Mouse (Mus musculus) embryo, embryonic 11.5 days (tissue): ENCODE measurements around the gene Csrnp1.

Experiments
- DNase-seq: peaks from one replicate; pipeline ENCODE4 v3.0.0-alpha.2; 2012; ENCODE audit warnings: low read depth, low spot score

The Csrnp1 gene

GRCm38 (mm10) chr9:120002893-120003292, 18.4 kb upstream of the Csrnp1 start:
- no peak for DNase-seq

- DNase-seq, result peak; percentile 82
These were observed 17.7 kb upstream of the Csrnp1 start for GRCm38 (mm10) chr9:120001945-120002725.

- no peak for DNase-seq
These were observed 16.3 kb upstream of the Csrnp1 start for GRCm38 (mm10) chr9:120000761-120001160.

- DNase-seq, result no peak
These were observed 15.2 kb upstream of the Csrnp1 start for GRCm38 (mm10) chr9:119999636-120000035.

- DNase-seq, result no peak
These were observed 14.3 kb upstream of the Csrnp1 start for GRCm38 (mm10) chr9:119998776-119999175.

- no peak for DNase-seq
These were observed 11.6 kb upstream of the Csrnp1 start for GRCm38 (mm10) chr9:119996080-119996479.

GRCm38 (mm10) chr9:119994207-119994606, 9.7 kb upstream of the Csrnp1 start:
- no peak for DNase-seq

GRCm38 (mm10) chr9:119993092-119993844, 8.8 kb upstream of the Csrnp1 start:
- DNase-seq, result no peak

GRCm38 (mm10) chr9:119991310-119991709, 6.9 kb upstream of the Csrnp1 start:
- DNase-seq, result no peak

- no peak for DNase-seq
These were observed 3.8 kb upstream of the Csrnp1 start for GRCm38 (mm10) chr9:119988304-119988703.

- no peak for DNase-seq
These were observed 1.6 kb upstream of the Csrnp1 start for GRCm38 (mm10) chr9:119985881-119986574.

- peak; percentile 63 for DNase-seq
These were observed 598 bp downstream of the Csrnp1 start for GRCm38 (mm10) chr9:119983585-119984535.

- no peak for DNase-seq
These were observed 1.4 kb downstream of the Csrnp1 start for GRCm38 (mm10) chr9:119982956-119983551.

GRCm38 (mm10) chr9:119982241-119982811, 2.1 kb downstream of the Csrnp1 start:
- DNase-seq, result no peak

- DNase-seq, result peak; percentile 67
These were observed 3.0 kb downstream of the Csrnp1 start for GRCm38 (mm10) chr9:119981183-119982179.

- DNase-seq, result no peak
These were observed 3.7 kb downstream of the Csrnp1 start for GRCm38 (mm10) chr9:119980770-119981182.

- no peak for DNase-seq
These were observed 4.7 kb downstream of the Csrnp1 start for GRCm38 (mm10) chr9:119979749-119980148.

- DNase-seq, result no peak
These were observed 5.5 kb downstream of the Csrnp1 start for GRCm38 (mm10) chr9:119978811-119979441.
